Mouse (Mus musculus) intestine, embryonic 14.5 days (tissue): ENCODE data around the gene Elf1. TPM values are rescaled to one million over a fixed set of nuclear protein-coding genes. Genes with fewer than 3 reads are reported as not detected.
A peak's percentile ranks its signal among the peaks of the same experiment; 100 is the strongest.

Source experiments
- ATAC-seq: fragments of 200-750 bp; cut with Nextera tagmentation; replicated peaks from 2 replicates; pipeline ENCODE4 v1.8.0; 2017; ENCODE audit warnings: low read depth, moderate number of reproducible peaks, moderate TSS enrichment, moderate library complexity; ENCODE audit not compliant: low FRiP score, low TSS enrichment
- DNase-seq: peaks from one replicate; pipeline ENCODE4 v3.0.0-alpha.2; 2018; ENCODE audit warnings: low spot score
- H3K27ac ChIP-seq: fragments of 300-500 bp; sonication (generic); 2 replicates; pipeline ENCODE4 v1.5.1; 2014; ENCODE audit warnings: low read depth, mild to moderate bottlenecking, control low read depth
- H3K27me3 ChIP-seq: fragments of 300-500 bp; sonication (generic); replicated peaks from 2 replicates; pipeline ENCODE4 v1.6.1; 2014; ENCODE audit warnings: low read length, control low read depth; ENCODE audit not compliant: control insufficient read depth, insufficient read depth
- H3K36me3 ChIP-seq: fragments of 300-500 bp; sonication (generic); 2 replicates; pipeline ENCODE4 v1.6.1; 2014; ENCODE audit warnings: low read length, control low read depth; ENCODE audit not compliant: control insufficient read depth, insufficient read depth
- H3K4me1 ChIP-seq: fragments of 300-500 bp; sonication (generic); replicated peaks from 2 replicates; pipeline ENCODE4 v1.6.1; 2014; ENCODE audit warnings: low read length, control low read depth, mixed read lengths; ENCODE audit not compliant: control insufficient read depth, insufficient read depth
- H3K4me2 ChIP-seq: fragments of 300-500 bp; sonication (generic); 2 replicates; pipeline ENCODE4 v1.6.1; 2014; ENCODE audit warnings: low read length
- H3K4me3 ChIP-seq: fragments of 300-500 bp; sonication (generic); 2 replicates; pipeline ENCODE4 v1.5.1; 2014; ENCODE audit warnings: low read depth, low read length, control low read depth, mixed read lengths
- H3K9ac ChIP-seq: fragments of 300-500 bp; sonication (generic); 2 replicates; pipeline ENCODE4 v1.6.1; 2014; ENCODE audit warnings: mild to moderate bottlenecking, low read length
- H3K9me3 ChIP-seq: fragments of 300-500 bp; sonication (generic); 2 replicates; pipeline ENCODE4 v1.6.1; 2016; ENCODE audit warnings: low read length, control low read depth; ENCODE audit not compliant: control insufficient read depth
- WGBS: fragments of 180-500 bp; shearing (Covaris S2); extraction: QIAGEN DNeasy Blood & Tissue Kit; methylation state at CpG from one replicate; pipeline ENCODE4 v1.1.7; 2014; 5-methylcytosine and 5-hydroxymethylcytosine counted together
- polyA plus RNA-seq: library from polyadenylated mRNA; unstranded; fragments of >200 nt; fragmentation: Nextera tagmentation; extraction: Ambion mirVana; gene quantifications from 2 replicates; pipeline ENCODE4 v1.2.1, GENCODE M21; 2014

Elf1 gene
- polyA plus RNA-seq, 1 experiment from 2014 or later = 27.7 TPM

DNA sequence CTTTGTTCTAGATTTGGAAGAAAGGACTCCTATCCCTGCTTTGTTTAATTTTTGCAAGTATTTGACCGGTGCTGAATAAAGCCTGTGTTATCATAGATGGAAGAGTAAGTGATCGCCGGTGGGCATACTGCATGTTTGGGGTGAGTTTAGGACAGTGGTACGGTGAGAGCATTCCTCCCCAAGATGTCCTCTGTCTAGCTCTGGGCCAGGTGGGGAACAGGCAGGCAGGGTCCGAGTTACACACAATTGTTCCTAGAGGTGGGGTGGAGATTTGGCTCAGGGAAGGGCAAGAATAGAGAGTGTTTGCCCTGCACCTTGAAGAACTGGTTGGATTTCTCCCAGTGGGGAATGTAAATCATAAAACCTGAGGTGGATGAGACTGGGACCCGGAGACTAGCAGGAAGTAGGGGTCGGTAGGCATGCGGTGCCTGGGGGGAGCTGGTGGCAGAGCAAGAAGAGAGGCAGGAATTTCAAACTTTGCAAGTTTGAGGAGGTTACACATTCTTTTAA is 2.7 kb downstream of the Elf1 start:
- no peaks in the 10 kb centered on the region for H3K36me3 ChIP-seq
- peak overlapping the region; percentile 98; the same call in 1 of the 2 replicates for H3K4me3 ChIP-seq
- H3K27me3 ChIP-seq = no peaks in the 10 kb centered on the region
- DNase-seq (peak; percentile 57), ATAC-seq (no peak)
- H3K4me1 ChIP-seq = peaks cover 42% of the 10 kb centered on the region
- H3K9me3 ChIP-seq = no peaks in the 10 kb centered on the region
- WGBS = 51% methylated on average over 8 of the region's 8 CpGs
- peak overlapping the region; percentile 90 for H3K4me2 ChIP-seq
- H3K27ac ChIP-seq = peak overlapping the region; percentile 100
- peak overlapping the region; percentile 99; the same call in 1 of the 2 replicates for H3K9ac ChIP-seq

DNA sequence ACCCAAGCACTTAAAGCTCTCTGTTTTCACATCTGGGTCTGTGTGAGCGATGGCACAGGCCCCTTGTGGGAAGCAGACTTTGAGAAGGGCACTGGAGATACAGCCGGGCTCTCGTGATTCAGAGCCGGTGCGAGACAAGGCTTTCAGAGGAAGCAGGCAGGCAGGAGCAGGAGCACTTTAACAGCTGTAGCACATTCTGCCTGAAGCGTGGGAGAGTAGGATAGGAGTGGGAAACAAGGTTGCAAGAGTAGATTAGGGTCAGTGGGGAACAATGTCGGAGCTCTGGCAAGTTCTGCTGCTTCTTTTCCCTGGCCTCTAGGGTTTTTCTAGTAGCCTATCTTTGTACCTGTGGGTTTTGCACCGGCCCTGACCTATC is 5.6 kb downstream of the Elf1 start:
- Histone ChIP-seq H3K27me3 (no peaks in the 10 kb centered on the region), H3K4me3 (no peak overlapping the region), H3K4me1 (peaks cover 36% of the 10 kb centered on the region), H3K36me3 (no peaks in the 10 kb centered on the region), H3K9me3 (no peaks in the 10 kb centered on the region), H3K9ac (0 out of 2 replicates have a peak overlapping the region, but pooled peaks have one; percentile 37), H3K27ac (0 out of 2 replicates have a peak overlapping the region, but pooled peaks have one; percentile 12), H3K4me2 (peak overlapping the region; percentile 51)
- WGBS = 18% methylated on average over 8 of the region's 8 CpGs
- no peak for DNase-seq
- no peak for ATAC-seq

DNA sequence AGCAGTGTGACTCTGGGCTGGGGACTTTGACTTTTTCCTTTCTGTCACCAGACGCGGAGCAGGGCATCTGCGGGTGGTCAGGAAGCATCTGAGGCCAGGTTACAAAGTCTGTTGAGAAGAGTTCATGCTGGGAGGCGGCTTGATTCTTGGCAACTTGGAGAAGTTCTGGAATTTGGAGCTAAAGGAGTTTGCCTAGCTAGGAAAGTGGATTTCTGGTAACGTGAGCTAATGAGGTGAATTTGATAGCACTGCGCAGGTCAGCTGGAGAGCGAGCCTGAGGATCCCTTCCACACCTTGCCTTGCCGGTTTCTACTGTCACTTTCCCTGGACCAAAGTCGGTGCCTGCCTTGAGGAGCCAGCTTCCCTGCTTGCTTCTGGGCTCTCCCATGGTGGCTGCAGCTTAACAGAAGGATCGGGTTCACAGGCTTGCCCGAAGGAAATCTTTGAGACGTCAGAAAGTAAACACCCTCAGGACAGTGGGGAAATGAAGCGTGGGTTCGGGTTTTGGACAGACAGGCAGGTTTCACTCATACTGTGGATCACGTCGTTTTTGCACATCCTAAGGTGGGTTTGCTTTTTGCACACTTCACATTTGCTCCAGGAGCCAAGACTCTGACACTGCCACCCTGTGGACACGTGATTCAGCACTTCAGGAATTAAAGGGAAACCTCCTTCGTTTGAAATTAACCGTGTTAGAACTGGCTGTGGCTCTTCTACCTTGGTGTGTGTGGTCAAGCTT is 6.2 kb downstream of the Elf1 start:
- Histone ChIP-seq H3K9ac (peak overlapping the region; percentile 37; the same call in 1 of the 2 replicates), H3K4me2 (peak overlapping the region; percentile 51), H3K27me3 (no peaks in the 10 kb centered on the region), H3K27ac (peak overlapping the region; percentile 12; the same call in 1 of the 2 replicates), H3K4me3 (peak overlapping the region; percentile 32), H3K4me1 (peaks cover 36% of the 10 kb centered on the region), H3K36me3 (no peaks in the 10 kb centered on the region), H3K9me3 (no peaks in the 10 kb centered on the region)
- ATAC-seq (no peak), DNase-seq (peak; percentile 69)
- 10% methylated on average over 19 of the region's 19 CpGs for WGBS

DNA sequence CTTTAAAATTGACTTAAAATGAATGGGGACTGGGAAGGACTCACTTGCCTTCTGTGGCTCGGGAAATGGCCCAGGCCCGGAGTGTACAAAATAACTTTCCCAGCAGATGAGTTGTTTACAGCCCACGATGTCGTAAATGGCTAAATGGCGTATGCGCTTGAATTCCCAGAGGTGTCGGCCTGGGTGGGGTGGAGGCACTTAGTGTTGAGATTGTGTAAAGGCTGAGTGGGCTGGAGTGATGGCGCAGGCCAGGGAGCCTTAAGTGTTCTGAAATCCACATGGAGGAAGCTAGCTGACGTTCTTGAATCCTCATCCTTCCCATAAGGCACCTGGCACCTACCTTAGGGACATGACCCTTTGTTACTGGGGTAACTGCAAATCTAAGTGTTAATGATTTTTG is 7.5 kb downstream of the Elf1 start:
- H3K27me3 ChIP-seq = no peaks in the 10 kb centered on the region
- H3K4me3 ChIP-seq = no peak overlapping the region
- peaks cover 26% of the 10 kb centered on the region for H3K4me1 ChIP-seq
- no peaks in the 10 kb centered on the region for H3K36me3 ChIP-seq
- no peaks in the 10 kb centered on the region for H3K9me3 ChIP-seq
- DNase-seq (no peak), ATAC-seq (no peak)
- no peak overlapping the region for H3K27ac ChIP-seq
- H3K9ac ChIP-seq = no peak overlapping the region
- H3K4me2 ChIP-seq = no peak overlapping the region
- WGBS = 54% methylated on average over 9 of the region's 9 CpGs

DNA sequence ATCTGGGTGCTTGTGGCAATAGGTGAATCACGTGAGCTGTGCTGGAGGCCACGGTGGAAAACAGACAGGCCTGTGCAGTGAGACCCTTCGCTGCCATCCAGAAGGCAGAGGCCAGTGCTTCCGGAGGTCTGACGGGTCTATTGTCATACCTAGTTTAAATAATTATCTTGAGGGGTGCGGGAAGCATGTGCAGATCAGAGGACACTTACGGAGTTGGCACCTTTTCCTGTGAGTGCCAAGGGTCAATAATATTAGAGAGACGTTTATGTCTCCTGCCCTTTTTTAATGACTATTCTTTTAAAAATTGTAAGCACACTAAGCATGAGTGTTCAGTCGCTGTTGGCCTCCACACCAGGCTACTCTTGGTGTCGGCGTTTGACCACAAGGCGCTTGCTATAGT is 8.2 kb downstream of the Elf1 start:
- ATAC-seq (no peak), DNase-seq (no peak)
- Histone ChIP-seq H3K9me3 (no peaks in the 10 kb centered on the region), H3K27ac (no peak overlapping the region), H3K4me2 (no peak overlapping the region), H3K4me3 (no peak overlapping the region), H3K4me1 (peaks cover 22% of the 10 kb centered on the region), H3K36me3 (no peaks in the 10 kb centered on the region), H3K27me3 (no peaks in the 10 kb centered on the region), H3K9ac (no peak overlapping the region)
- WGBS = 68% methylated on average over 12 of the region's 12 CpGs

DNA sequence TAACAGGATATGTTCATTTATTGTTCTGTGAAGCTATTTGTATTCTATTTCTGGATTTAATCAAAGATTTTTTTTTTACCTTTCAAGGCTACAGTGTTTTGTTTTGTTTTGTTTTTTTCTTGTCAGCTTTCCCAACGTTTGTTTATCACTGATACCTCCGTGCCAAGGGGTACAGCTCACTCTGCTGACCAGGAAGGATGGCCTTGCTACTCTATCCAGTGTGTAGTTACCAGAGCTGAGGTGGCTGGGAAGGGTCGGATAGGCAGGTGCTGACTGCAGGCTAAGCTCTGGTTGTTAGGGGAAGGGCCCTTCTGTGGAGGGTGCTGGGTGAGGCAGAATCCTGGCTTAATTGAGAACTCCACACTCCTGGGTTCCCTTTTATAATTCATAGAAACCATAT is 9.3 kb downstream of the Elf1 start:
- H3K36me3 ChIP-seq = no peaks in the 10 kb centered on the region
- H3K4me3 ChIP-seq = no peak overlapping the region
- H3K4me1 ChIP-seq = peaks cover 22% of the 10 kb centered on the region
- H3K27me3 ChIP-seq = no peaks in the 10 kb centered on the region
- no peak for DNase-seq
- 73% methylated on average over 3 of the region's 3 CpGs for WGBS
- H3K27ac ChIP-seq = no peak overlapping the region
- H3K4me2 ChIP-seq = no peak overlapping the region
- H3K9ac ChIP-seq = no peak overlapping the region
- ATAC-seq = no peak
- H3K9me3 ChIP-seq = no peaks in the 10 kb centered on the region

DNA sequence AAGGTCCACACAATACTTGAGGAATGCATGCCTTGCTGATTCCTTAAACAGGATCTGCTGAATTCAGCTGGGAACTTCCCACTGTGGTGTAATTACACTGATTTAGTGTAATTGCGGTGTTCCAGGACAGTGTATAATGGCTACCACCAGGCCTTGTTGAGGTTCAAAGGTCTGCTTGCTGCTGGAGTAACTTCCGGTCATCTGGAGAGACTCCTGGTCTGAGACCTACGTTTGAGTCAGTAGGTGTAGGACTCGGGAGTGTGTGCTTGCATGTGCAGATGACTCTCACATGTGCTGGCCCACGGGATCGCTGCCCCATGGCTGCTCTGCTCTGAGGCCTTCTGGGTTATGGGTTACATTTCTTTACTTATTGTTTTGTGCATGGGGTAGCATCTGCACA is 13.4 kb downstream of the Elf1 start:
- Histone ChIP-seq H3K36me3 (no peaks in the 10 kb centered on the region), H3K27ac (no peak overlapping the region), H3K9ac (no peak overlapping the region), H3K4me1 (no peaks in the 10 kb centered on the region), H3K4me3 (no peak overlapping the region), H3K4me2 (no peak overlapping the region), H3K27me3 (no peaks in the 10 kb centered on the region), H3K9me3 (no peaks in the 10 kb centered on the region)
- no peak for DNase-seq
- ATAC-seq = no peak
- 76% methylated on average over 6 of the region's 6 CpGs for WGBS

DNA sequence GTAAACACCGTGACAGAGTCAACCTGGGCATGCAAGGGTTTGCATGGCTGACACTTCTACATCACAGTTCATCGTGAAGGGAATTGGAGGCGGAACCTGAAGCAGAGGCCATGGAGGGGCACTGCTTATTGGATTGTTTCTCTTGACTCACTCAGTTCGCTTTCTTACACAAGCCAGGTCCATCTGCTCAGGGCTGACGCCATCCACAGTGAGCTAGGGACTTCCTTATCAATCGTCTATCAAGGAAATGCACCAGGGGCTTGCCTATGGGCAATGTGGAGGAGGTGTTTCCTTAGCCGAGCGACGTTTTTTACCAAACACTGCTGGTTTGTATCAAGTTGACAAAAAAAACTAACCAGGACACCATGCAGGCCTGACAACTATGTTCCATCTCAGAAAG is 18.3 kb downstream of the Elf1 start:
- no peak overlapping the region for H3K27ac ChIP-seq
- H3K4me2 ChIP-seq = no peak overlapping the region
- no peak for DNase-seq
- no peaks in the 10 kb centered on the region for H3K27me3 ChIP-seq
- ATAC-seq = no peak
- no peak overlapping the region for H3K4me3 ChIP-seq
- 49% methylated on average over 9 of the region's 9 CpGs for WGBS
- no peaks in the 10 kb centered on the region for H3K4me1 ChIP-seq
- no peaks in the 10 kb centered on the region for H3K9me3 ChIP-seq
- H3K9ac ChIP-seq = no peak overlapping the region
- 0 out of 2 replicates have a peak, but pooled peaks cover 5% of the 10 kb centered on the region for H3K36me3 ChIP-seq

DNA sequence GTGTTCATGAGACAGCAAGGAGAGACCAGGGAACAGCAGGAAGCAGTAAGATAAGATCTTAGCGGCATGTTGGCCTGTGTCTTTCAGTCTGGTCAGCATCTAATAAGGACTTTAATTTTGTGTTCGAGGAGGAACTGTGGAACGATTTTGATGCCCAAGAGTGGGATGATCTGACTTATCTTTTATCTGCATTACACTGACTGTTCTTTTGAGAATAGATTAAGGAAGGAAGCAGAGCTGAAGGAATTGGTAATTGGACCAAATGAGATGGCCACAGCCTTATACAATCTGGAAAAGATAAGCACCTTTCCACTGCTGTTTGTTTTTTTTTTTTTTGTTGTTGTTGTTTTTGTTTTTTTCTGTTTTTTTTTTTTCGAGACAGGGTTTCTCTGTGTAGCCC is 19.8 kb downstream of the Elf1 start:
- H3K36me3 ChIP-seq = 0 out of 2 replicates have a peak, but pooled peaks cover 5% of the 10 kb centered on the region
- WGBS = 76% methylated on average over 4 of the region's 4 CpGs
- DNase-seq (no peak), ATAC-seq (no peak)
- no peak overlapping the region for H3K27ac ChIP-seq
- H3K4me2 ChIP-seq = no peak overlapping the region
- H3K4me1 ChIP-seq = no peaks in the 10 kb centered on the region
- H3K9ac ChIP-seq = no peak overlapping the region
- H3K4me3 ChIP-seq = no peak overlapping the region
- no peaks in the 10 kb centered on the region for H3K9me3 ChIP-seq
- H3K27me3 ChIP-seq = no peaks in the 10 kb centered on the region
